Mouse (Mus musculus): ENCODE measurements around the gene Gm3250.
"Not testable (repeated sequence)": the region's sequence is repeated elsewhere in the genome, so short reads cannot be mapped to it uniquely, and the experiment has no call there.

The Gm3250 gene

GRCm38 (mm10) chr10:77751254-77751653 lies 31.1 kb downstream of the Gm3250 start, which contains the start of gene Gm9736:
Gene Gm9736, minus strand, starts transcription at chr10:77751354.
- in situ Hi-C loops (cut with MboI, MseI), result not testable (repeated sequence)

- in situ Hi-C loops (cut with MboI, MseI), result not testable (repeated sequence)
These were observed 31.7 kb downstream of the Gm3250 start for GRCm38 (mm10) chr10:77750686-77751085.

- in situ Hi-C loops (cut with MboI, MseI), result not testable (repeated sequence)
These were observed 40.2 kb downstream of the Gm3250 start, which contains the start of gene Gm18596 for GRCm38 (mm10) chr10:77741924-77742688. Gene Gm18596, minus strand, starts transcription at chr10:77742638.

GRCm38 (mm10) chr10:77738929-77739328 lies 43.4 kb downstream of the Gm3250 start:
- in situ Hi-C loops (cut with MboI, MseI), result no loop called here

- in situ Hi-C loops (cut with MboI, MseI), result no loop called here
These were observed 46.4 kb downstream of the Gm3250 start for GRCm38 (mm10) chr10:77735928-77736327.

Data from T-helper 1 cell (primary cell).